Mouse (Mus musculus) retina, postnatal 7 days (tissue): ENCODE measurements at regions not wholly inside any gene's neighbourhood (a gene's known extent, or its start where the extent isn't known, plus 50 kb on each side); places are given as distances from the start of the nearest gene placed in this dataset.

Experiments
- DNase-seq: peaks from one replicate; pipeline ENCODE4 v3.0.0-alpha.2; 2012; ENCODE audit warnings: low read depth, low spot score

GRCm38 (mm10) chr12:78097692-78098091 is 96.3 kb upstream of the Gm6657 start:
- DNase-seq, result no peak

- no peak for DNase-seq
These were observed 95.3 kb upstream of the Gm6657 start for GRCm38 (mm10) chr12:78098765-78099194.

- no peak for DNase-seq
These were observed 94.3 kb upstream of the Gm6657 start for GRCm38 (mm10) chr12:78099761-78100160.

GRCm38 (mm10) chr12:78100756-78101155 is 93.3 kb upstream of the Gm6657 start:
- no peak for DNase-seq

GRCm38 (mm10) chr12:78109931-78110330 is 84.1 kb upstream of the Gm6657 start:
- no peak for DNase-seq

GRCm38 (mm10) chr12:78118131-78118530 is 75.9 kb upstream of the Gm6657 start:
- DNase-seq, result no peak

GRCm38 (mm10) chr12:78119246-78119645 is 74.8 kb upstream of the Gm6657 start:
- no peak for DNase-seq

- DNase-seq, result no peak
These were observed 74.2 kb upstream of the Gm6657 start for GRCm38 (mm10) chr12:78119855-78120254.

- no peak for DNase-seq
These were observed 64.8 kb upstream of the Gm6657 start for GRCm38 (mm10) chr12:78129130-78129845.

- DNase-seq, result no peak
These were observed 61.8 kb upstream of the Gm6657 start for GRCm38 (mm10) chr12:78132016-78132797.

GRCm38 (mm10) chr12:78133341-78133740 is 60.7 kb upstream of the Gm6657 start:
- peak; percentile 11 for DNase-seq

- no peak for DNase-seq
These were observed 60.1 kb upstream of the Gm6657 start for GRCm38 (mm10) chr12:78133984-78134383.

GRCm38 (mm10) chr12:78137196-78137595 is 56.8 kb upstream of the Gm6657 start:
- DNase-seq, result no peak

- DNase-seq, result no peak
These were observed 55.6 kb upstream of the Gm6657 start for GRCm38 (mm10) chr12:78138467-78138866.
